Mouse (Mus musculus): ENCODE data around the gene Dis3l2.

DNA sequence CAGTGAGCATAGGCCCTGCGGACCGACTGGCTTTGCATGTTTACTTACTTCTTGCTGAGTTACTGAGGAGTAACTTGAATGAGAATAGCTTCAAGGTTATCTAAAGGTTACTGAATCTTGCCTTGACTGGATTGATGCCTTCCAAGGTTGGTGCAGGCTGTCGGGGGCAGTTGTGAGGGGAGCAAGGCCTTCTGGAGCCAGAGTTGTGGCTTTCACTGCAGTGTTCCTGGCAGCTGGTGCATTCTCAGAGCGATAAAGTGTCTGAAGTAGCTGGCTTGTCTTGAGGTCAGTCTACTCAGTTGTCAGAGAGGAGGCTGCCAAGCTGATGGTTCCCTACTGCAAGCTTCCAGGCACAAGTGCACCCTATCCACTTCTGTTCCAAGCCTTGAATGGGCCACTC lies 15.8 kb downstream of the Dis3l2 start:
- TF ChIP-seq CTCF (IDR thresholded peaks at IDR 0.05; ENCODE audit: control insufficient read depth, insufficient read depth, insufficient read length) = no peak
- TF ChIP-seq CEBPB (IDR thresholded peaks at IDR 0.05; ENCODE audit: low read depth) = no peak
- TF ChIP-seq MYOG (IDR thresholded peaks at IDR 0.05; ENCODE audit: control insufficient read depth, extremely low read depth, insufficient read length) = no peak
